Mouse (Mus musculus) yolk sac, embryonic 10.5 days (tissue): ENCODE results near the gene Synpo2.
"Not testable (repeated sequence)": the region's sequence is repeated elsewhere in the genome, so short reads cannot be mapped to it uniquely, and the experiment has no call there.

ENCODE experiments used
- DNase-seq: peaks from one replicate; pipeline ENCODE4 v3.0.0-alpha.2; 2017; ENCODE audit warnings: low spot score

The Synpo2 gene

GRCm38 (mm10) chr3:123130314-123131150 is 105.4 kb downstream of the Synpo2 start:
- no peak for DNase-seq

- no peak for DNase-seq
These were observed 107.2 kb downstream of the Synpo2 start for GRCm38 (mm10) chr3:123128781-123129180.

DNA sequence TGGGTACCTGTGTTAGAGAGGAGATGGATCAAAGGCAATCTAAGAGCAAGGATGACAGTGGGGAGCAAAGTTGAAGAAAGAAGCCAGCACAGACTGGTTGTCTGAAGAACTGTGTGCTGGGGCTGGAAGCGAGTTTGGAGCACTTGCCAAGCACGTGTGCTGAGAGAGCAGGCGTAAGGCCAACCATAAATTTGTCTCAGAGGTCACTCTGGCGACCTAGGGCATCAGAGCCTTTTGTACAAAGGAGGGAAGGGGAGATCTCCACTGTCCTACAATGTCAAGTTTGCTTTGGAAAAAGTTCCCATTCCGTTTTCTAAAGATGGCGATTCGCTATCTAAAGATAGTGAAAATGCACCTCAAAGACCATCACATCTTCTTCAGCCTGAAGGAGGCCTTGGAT is 107.9 kb downstream of the Synpo2 start:
- no peak for DNase-seq

- DNase-seq: not testable (repeated sequence)
These were observed 109.2 kb downstream of the Synpo2 start for GRCm38 (mm10) chr3:123126741-123127140.

- DNase-seq: no peak
These were observed 112.1 kb downstream of the Synpo2 start for GRCm38 (mm10) chr3:123123817-123124216.

GRCm38 (mm10) chr3:123122151-123123030 is 113.6 kb downstream of the Synpo2 start:
- peak; percentile 49 for DNase-seq

GRCm38 (mm10) chr3:123116903-123117302 is 119.0 kb downstream of the Synpo2 start:
- DNase-seq: no peak

DNA sequence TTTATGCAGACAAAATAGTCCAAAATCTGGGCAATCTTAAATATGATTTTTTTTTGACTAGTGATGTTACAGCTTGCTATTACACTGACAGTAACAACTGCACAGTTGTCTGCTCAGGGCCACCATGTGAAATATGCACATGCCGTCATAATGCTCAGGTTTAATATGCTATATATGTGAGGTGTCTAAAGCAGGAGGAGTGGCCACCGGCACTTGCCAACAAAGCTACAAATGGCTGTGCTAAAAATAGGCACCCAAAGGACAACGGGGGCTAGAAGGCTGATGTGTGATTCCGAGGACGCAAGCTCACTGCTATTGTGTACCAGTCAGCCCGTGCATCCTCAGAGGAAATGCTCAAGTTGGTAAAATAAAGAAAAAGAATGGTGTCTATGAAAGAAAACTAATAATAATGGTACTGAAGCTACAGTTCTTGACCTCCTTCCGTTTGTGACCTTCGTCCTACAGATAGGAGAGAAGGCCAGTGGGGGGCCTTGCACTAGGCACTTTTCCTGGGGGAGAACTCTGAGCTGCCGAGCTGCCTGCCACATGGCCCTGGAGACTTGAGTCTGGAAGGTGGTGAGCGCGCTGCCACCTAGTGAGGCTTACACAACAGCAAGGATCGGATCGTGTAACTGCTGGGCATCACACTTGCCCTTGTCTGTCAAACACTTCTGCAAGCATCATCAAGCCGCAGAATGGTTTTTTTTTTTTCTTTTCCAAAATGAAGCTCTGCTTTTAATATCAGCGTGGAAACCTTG is 120.0 kb downstream of the Synpo2 start:
- DNase-seq: peak; percentile 26

DNA sequence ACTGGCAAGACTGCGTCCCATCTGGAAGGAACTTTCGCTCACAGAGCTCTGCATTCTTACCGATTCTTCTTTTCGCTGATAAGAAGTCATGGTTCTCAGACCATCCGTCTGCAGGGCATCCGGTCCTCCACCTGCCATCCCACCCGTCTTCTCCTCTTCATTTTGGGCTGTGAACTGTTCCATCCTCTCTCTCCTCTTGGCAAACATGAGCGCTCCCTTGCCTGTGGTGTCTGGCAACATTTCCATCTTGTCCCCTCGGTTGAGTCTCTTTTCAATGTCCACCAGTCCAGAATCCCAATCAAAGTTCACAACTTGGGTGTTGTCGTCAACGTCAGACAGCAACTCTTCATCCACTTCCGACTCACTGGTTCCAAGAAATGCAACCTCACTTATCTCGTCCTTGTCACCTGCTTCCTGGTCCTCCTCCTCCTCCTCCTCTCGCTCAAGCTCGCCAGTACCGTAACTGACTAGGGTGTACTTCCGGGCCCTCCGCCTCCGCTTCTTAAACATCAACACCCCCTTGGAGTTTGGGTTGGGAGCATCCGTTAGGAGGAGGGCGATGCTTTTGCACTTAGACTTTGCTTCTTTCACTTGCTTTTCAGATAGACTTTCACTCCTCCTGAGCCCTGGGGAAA is 121.8 kb downstream of the Synpo2 start:
- no peak for DNase-seq

DNA sequence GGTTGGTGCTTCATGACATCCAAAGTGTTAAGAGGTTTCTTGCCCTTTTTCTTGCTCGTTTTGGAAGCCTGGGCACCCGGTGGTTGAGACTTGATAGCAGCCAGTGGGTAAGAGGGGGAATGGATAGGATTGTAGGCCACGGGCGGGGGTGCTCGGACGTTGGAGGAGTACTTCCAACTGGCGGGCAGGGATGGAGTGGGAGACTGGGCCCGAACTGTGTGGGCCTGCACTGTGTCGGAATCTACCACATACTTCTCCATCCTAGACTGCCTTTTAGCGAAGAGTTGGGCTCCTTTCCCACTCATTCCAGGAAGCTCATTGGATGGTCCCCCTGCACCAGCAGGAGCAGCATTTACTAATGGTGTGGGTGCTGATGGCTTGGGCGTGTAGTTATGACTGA is 123.2 kb downstream of the Synpo2 start:
- no peak for DNase-seq

- no peak for DNase-seq
These were observed 124.8 kb downstream of the Synpo2 start for GRCm38 (mm10) chr3:123111071-123111711.

DNA sequence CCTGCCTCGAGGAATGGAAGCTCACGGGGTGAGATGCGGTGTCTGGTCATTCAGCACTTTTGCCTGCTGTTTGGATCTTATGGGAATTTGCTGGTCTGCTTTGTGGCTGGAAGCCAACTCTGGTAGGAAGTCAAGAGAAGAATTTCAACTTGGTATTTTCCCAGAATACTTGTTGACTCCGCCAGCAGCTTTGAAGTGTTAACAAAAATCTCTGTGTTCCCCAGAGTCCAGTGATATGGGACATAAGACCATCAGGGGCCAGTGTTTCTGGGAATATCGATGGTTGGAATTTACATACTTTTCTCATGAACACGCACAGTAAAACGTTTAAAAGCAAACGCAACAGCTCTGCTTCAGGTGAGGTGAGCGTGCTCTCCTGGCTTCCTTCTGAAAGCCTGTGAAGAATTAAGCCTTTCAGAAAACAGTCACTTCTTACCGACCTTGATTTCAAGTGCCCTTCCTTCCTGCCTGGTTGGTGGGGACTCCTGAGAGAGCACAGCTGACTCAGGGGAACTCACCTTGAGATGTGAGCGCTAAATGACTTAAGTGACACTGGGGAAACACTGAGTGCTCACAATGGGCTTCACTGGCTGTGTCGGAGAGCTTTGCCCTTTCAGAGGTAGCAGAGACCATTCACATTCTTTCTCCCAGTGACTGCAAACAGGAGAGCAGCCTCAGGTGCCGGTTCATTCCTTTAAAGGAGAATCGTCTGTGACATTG is 128.0 kb downstream of the Synpo2 start:
- no peak for DNase-seq

- no peak for DNase-seq
These were observed 131.6 kb downstream of the Synpo2 start for GRCm38 (mm10) chr3:123104325-123104724.

- DNase-seq: peak; percentile 48
These were observed 132.6 kb downstream of the Synpo2 start for GRCm38 (mm10) chr3:123103151-123103860.

- DNase-seq: no peak
These were observed 134.2 kb downstream of the Synpo2 start for GRCm38 (mm10) chr3:123101761-123102160.

DNA sequence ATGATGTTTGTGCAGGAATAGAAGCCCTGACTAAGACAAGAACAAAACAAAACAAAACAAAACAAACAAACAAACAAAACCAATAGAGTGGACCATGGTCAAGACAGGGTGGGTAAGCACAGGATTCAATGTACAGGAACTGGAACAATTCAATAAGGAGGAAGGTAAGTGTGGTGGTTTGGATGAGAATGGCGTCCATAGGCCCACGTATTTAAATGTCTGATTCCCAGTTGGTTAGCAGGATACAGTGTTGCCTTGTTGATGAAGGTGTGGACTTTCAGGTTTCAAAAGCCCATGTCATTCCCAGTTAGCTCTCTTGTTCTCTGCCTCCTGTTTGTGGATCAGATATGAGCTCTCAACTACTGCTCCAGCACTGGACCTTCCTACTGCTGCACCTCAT is 140.8 kb downstream of the Synpo2 start:
- no peak for DNase-seq

- peak; percentile 43 for DNase-seq
These were observed 142.1 kb downstream of the Synpo2 start for GRCm38 (mm10) chr3:123093640-123094361.

- DNase-seq: peak; percentile 80
These were observed 142.9 kb downstream of the Synpo2 start for GRCm38 (mm10) chr3:123092913-123093639.
